Mouse (Mus musculus) spleen, postnatal 10 days (tissue): ENCODE measurements at regions not wholly inside any gene's neighbourhood (a gene's known extent, or its start where the extent isn't known, plus 50 kb on each side); places are given as distances from the start of the nearest gene placed in this dataset.

Source experiments
- DNase-seq, 2 experiments: peaks; one replicate each; pipeline ENCODE4 v3.0.0; 2021 to 2022; ENCODE audit warnings: low spot score in 2 of 2

DNA sequence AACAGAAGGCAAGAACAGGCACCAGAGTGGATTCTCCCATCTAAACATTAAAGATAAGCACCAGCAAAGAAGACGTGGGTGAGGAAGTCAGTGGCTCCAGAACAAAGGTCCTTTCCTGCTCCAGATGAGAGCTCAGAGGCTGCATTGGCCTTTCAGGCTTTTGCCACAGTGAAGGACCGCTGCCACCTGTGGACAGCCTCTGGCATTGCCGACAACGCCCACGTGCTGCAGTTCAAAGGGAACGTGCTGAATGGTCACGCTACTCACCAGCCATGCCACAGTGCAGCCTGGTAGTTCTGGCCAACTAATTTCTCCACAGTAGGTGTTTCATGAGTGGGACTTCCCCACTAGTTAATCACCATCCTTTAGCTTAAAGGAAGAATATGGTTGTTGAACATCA is 365.1 kb downstream of the Dmrt2 start:
- peak in 1 of 2 experiments; percentile 16 for DNase-seq

DNA sequence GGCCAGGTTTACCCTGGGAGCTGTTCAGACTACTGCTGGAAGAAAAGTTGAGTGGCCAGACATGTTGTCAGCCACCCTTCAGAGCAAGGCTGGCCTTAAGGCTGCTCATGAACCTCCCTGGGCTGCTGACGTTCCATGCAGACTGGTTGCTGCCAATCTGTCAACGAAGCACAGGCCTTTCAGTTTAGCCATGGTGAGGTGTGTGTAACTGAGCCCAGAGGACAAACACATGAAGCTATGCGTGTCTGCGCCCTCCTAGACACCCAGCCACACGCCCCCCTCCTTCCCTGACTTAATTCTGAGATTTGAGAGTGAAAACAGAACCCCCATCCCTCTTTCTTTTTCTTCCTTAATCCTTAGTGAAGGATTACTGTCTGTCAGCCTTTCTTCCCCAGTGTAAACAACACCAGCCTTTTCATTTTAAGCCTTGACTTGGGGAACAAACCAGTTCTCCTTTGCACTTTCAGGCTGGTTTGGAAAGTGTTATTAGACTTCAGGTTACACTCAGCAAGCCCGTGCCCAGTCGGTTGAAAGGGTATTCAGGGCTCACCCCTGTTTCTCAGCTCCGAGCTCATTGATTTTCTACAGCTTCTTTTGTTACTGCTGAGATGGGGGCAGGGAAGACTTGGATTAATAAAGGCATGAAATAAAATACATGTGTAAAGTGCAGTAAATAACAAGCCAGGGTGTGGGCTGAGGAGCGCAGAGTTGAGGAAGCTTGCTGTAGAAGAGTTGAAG is 379.4 kb downstream of the Dmrt2 start:
- no peak for DNase-seq

DNA sequence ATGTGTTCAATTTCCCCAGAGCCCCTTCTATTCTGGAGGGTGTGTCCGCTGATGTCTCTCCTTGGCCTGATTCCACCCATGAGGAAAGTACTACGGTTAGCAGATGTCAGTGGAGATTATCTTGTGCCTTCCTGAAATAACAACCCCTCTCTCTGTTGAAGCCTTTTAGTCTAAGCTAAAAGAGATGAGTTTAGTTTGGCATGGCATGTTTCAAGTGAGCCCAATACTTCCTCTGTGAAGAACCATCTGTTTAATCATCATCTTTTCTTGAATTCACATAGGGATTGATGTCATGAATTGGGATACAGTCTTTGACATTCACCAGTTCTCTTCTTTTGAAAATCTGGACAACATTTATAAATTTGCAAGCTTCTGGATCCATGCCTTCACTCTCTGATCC is 387.5 kb downstream of the Dmrt2 start:
- DNase-seq, result no peak

DNA sequence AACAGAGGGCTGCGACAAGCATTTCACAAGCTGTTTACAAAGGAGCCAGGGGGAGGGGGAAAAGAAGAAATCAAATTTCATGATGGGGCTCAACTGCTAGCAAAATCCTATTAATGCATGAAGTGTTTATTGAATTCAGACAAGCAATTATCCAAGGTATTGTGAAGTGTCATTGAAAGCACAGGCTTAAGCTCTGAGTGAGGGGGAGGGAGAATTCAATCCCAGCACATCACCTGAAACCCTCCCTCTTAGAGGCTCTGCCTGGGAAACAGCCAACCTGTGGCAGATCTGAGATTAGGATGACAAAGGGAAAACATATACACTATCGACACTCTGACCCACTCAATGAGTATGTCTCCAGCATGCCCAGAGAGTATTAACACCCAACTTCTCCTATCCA is 396.3 kb downstream of the Dmrt2 start:
- no peak for DNase-seq

DNA sequence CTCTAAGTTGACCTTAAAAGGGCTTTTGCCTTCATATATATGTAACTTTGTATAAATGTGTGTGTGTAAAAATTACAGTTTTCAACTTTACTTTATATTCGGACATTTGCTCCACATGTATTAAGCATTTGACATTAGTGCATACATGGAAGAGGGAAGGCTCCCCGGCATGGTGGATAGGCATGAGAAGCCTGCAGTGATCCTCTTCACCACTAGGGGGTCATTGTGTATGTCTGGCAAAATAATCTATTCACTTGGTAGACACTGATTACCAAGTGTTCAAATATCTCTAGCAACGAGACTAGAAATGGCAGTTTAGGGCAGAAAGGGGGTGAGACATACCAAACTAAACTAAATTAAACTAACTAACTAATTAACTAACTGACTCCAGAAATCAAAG is 397.7 kb downstream of the Dmrt2 start:
- DNase-seq, result no peak

DNA sequence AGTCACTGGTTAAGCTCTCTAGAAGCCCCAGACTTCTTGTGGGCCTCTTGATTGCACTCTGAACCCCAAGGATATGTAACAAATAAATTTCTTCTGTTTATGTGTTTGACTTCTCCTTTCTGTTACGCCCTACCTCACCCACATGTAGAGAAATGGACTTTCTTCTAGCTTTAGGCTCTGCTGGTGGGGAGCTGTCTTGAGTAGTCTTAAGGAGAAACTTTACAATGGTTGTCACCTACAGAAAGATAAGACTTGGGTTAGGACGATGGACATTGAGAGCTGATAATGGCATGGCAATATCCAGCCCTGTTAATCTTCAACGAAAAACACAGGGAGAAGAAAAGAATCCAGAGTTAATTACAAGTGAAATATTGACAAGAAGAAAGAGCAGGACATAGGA is 416.1 kb downstream of the Dmrt2 start:
- no peak for DNase-seq

DNA sequence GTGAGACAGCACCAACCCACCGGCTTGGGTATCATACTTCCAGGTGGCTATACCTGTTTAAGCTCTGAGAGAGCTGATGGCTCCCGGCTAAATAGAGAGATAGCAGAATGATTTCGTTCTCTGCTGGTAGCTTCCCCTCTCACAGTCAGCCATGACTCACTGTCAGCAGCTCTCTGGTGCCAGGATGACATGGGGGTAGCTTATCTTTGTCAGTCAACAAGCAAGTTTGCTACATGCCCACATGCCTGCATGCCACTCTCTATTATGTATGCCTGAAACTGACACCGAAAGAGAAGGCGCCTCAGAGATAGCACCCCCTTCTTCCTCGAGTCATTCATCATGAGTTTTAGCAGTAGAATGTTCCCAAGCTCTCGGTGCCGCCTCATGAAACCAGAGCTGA is 419.2 kb downstream of the Dmrt2 start:
- no peak for DNase-seq

DNA sequence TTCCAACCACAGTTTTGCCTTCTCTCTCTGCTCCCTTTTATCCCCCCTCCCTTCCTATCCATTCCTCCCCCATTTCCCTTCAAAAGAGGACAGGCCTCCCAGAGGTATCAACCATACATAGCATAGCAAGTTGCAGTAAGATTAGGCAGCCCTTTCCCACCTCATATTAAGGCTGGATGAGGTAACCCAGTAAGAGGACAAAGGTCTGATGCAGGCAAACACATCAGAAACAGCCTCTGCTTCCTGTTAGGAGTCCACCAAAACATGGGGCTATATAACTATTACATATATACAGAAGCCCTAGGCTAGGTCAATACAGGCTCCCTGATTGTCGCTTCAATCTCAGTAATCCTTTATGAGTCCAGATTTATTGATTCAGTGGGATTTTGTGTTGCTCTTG is 421.6 kb downstream of the Dmrt2 start:
- DNase-seq, result no peak

DNA sequence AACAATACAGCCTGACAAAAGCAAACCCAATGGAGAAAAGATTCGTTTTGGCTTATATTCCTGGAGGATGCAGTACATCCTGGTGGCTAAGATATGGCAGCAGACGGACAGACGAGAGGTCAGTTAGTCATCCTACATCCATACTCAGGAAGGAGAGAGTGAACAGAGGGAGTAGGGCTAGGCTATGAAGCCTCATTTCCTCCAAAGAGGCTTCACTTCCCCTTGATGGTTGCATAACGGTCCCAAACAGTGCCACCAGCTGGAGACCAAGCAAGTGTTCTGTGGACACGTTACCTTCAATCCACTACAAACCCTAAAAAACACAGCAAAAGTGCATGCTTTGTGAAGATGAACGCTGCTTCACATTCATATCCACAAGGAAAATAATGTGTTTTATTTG is 442.1 kb downstream of the Dmrt2 start:
- DNase-seq, result no peak

DNA sequence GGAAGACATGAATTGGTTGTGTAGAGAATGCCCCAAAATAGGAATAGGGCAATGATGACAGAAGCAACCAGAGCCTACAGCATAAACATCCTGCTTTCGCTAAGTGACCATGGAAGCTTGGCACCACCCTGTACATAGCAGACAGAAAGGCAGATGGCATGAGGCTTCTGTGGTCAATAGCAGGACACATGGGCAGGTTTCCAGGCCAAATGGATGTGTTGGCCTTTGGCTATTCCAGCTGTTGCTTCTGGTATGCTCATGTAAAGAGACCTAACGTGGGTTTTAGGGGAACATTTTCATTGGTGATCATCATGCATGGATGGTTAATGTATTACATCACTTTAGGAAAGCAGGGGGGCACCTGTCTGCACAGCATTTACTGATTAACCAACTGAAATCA is 456.2 kb downstream of the Dmrt2 start:
- DNase-seq, result no peak

DNA sequence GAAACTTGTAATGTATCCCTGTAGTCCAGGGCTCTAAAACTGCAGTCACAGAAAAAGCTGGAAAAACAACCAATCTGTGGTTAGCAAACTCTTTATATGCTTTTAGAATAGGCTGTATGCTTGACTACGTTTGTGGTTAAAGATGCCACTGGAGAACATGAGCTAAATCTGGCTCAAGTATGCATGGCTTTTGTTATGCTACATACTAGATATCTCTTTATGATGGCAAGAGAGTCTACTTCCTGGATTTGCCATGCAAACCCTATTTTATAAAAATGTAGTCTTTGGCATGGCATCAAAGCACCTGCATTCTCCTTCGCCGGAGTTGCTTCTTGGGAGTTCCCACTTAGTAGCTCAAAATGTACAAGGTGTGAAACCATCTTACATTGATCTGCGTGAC is 462.2 kb downstream of the Dmrt2 start:
- no peak for DNase-seq

DNA sequence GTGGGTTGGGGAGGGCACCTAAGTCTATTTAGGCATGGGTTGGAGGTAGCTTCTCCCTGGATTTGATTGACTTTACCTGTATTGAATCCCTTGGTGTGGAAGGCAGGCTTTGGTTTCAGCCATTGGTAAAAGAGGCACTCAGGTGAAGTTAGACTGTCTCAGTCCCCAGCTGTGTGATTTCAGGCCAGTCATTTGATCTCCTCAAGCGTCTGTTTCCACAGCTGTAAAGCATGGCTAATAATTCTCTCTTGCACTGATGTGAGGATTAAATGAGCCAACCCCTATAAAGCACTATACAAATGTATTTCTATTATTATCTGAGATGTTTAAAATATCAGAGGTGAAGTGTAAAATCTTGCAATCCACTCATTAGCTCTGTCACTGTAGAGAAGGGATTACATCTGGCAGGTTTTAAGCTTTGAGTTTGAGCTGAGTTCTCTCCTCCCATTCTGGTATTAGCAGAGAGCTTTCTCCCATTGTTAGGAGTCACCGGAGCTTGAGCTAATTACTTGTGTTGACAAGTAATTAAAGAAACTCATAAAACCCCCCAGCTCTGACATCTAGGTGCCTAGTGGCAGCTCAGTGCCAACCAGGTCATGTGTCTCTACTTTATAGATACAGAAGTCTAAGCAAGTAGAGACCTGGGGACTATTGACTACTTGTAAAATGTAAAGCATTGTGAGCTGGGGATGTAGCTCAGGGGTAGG is 463.3 kb downstream of the Dmrt2 start:
- no peak for DNase-seq

DNA sequence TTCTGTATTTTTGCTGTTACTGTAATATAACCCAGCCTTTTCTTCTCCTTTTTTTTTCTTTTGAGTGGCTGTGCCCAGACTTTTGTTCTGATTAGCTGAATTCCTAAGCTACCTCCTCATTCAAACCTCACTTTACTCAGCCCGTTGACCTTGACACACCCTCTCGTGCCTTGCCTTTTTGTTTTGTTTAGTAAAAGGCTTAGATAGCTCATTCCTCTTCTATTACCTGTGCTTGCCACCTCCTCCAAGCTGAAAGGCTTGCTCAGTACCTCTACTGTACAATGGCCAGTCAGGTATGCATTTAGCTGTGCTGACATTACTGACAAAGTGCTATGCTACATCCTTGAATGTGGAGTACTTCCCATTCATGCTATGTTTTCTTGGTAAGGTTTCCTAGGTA is 464.2 kb upstream of the Smarca2 start:
- no peak for DNase-seq

DNA sequence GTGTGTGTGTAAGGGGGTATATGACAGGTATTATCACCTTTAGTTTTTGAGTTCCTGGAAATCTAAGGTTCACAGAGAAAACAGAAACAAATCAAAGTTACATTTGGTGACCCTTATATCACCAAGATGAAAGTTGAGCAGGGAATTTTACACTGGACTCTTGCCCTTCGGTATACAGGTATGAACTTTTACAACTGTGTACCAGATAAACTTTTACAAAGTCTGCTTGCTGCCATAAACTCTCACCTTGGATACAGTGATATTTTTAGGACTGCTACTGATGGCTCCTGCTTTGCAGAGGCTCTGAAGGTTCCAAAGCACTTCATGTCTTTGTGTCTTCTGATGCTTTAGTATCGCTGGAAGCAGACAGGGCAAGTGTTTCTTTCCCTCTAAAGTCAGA is 461.3 kb upstream of the Smarca2 start:
- no peak for DNase-seq

DNA sequence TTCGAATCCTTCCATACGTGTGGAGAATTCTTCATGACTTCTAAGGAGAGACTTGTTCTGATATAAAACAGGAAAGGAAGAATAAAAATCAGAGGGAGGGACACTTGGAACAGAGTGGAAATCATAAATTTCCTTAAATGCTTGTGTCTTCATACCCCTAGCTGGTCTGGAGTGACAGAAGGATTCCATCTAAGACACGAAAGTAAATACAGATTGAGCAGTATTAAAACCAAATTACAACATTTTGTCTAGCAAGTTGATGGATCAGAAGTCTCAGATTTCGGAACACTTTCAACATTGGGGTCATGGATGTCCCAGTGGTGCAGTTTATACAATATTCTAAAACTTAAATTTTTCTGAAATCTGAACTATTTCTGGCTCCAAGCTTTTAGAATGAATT is 453.6 kb upstream of the Smarca2 start:
- DNase-seq, result no peak

DNA sequence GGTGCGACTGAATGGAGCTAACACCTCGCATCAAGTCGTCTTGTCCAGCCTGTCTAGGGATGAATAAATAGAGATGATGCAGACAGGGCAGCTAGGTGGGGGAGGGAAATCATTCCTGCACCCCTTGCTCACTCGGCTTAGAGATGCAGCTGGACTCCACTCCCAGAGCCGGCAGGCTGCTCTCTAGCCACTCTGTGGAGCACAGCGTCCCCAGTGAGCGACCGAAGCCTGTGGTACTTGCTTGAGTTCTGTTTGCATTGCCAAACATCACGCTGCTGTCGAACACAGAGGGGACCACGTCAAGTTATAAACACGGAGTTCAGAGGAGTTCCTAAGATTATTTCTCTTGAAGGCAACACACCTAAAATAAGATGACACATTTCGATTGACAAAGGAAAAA is 439.9 kb upstream of the Smarca2 start:
- DNase-seq, result no peak

DNA sequence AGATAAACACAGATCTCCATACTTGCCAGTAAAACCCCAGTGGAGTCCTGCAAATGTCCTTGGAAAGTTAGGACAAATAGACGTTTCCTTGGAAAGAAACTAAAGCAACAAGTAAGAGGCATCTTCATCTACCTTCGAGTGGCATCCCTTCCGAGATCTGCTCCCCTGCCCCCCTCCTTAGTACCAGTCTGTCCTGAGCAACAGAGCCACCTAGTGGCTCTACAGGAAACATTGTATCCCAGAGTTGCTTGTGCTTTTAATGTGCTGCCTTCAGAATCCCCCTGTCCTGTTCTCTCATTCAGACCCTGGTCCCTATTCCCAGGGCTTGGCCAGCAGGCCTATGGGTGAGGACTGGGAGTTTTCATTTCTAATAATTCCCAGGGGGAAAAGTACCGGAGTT is 423.1 kb upstream of the Smarca2 start:
- no peak for DNase-seq

DNA sequence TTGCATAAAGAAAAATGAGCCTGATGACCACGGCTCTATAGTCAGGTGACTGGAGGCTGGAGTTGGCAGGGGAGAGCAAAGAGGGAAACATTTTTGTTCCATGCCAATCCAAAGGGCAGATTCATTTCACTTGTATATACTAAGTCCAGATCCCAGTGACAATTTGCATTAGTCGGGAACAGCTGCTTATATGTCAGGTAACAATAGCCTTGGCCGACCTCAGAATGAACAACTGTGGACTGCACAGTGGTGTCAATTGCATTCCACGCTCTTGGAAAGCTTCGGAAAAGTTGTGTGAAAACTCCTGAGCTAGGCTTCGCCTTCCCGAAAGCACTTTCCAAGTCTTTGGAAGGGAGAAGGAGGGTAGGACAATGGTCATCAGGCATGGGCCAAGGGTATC is 419.8 kb upstream of the Smarca2 start:
- no peak for DNase-seq

DNA sequence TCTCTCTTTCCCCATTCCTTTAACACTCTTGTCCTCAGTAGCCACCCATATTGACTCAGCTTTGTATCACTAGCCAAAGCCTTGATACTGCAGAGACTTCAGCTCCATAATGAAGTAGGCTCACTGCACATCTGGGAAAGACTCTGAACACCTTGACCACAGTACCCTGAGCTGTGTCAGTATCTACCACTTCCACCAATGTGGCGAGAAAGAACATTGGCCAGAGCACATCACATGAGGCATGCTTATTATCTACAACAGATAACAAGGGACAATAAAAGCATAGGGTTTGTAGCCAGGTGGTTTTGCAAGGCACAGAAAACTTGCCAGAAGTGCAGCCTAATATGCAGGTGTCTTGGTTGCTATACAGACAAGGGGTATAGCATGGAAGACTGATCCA is 414.0 kb upstream of the Smarca2 start:
- no peak for DNase-seq

DNA sequence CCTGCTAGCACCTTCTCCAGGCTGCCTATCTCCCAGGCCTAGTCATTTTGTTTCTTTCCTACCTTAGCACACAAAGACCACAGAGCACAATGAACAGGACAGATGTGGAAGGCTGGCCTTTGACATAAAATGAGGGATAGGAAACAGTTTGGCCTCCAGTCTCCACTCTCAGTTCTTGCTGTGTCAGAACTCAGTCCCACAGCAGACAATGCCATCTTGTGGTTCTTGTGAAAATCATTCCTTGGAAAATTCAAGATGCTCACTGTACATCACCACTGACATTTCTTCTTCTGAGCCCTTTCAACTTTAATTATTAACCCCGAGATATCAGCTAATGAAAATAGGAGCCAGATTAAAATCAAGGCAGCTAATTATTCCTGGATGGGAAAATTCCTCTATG is 411.2 kb upstream of the Smarca2 start:
- no peak for DNase-seq

DNA sequence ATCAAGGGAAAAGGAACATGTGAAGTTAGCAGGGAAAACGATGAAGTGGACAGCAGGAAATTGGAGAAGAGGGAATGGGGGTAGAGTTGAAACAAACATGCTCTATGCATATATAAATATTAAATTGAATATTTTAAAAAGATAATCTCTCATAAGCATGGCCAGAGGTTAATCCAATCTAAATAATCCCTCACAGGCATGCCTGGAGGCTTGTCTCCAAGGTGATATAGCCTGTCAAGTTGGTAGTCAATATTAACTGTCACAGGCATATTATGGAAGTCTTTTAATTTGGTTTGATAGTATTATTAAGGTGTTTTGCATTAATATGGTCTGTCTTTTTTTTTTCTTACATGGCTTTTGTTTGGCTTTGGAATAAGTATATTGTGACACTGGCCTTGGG is 396.1 kb upstream of the Smarca2 start:
- no peak for DNase-seq

DNA sequence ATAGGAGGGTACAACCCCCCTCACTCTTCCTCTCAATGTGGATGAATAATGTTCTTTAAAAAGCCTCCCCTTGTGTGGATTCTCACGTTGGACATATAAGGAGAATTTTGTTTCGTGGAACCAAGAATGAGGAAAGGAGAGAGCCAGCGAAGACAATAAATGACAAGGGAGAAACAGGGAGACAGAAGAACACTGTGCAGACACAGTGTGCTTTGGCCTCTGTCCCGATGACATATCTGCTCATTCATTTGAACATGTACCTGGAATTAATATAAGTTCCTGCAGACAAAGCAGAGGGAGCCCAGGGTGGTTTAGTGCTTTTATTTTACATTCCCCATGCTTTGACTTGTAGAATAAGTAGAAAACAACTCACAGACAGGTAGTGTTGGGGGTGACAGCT is 370.3 kb upstream of the Smarca2 start:
- no peak for DNase-seq

DNA sequence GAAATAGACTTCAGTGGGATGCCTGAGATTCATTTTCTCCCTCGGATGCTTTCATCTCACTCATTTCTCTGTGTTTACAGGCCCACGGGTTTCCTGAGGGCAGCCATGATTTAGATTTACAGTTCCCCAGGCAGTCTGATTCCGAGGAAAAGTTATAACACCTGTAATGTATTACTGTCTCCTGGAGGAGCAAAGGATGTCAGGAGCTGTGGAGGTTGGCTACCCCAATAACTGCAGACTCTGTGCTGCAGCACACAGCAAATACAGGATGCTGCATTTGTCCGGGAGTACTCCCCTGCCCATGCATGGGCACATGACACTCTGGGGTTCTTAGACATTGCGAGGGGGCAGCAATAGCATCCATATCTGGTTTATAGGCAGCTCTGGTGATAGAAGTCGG is 360.8 kb upstream of the Smarca2 start:
- no peak for DNase-seq

DNA sequence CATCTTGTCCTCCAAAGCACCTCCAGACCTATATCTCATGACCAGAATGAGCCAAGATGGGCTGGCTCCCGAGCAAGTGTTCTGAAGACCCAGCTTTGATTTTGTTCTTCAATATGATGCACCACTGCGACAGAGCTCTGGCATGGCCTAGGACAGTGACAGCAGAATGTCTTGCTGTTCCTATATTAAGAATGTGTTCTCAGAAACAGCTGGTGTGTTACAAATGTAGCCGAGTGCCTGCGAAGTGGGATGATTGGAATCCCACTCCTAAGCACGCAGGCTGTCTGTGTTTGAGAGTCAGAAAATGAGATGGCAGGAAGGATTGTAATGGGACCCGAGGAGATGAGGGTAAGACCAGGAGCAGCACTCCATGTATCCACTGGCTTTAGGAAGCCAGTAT is 355.1 kb upstream of the Smarca2 start:
- DNase-seq, result no peak
